In the genomic region with DNA sequence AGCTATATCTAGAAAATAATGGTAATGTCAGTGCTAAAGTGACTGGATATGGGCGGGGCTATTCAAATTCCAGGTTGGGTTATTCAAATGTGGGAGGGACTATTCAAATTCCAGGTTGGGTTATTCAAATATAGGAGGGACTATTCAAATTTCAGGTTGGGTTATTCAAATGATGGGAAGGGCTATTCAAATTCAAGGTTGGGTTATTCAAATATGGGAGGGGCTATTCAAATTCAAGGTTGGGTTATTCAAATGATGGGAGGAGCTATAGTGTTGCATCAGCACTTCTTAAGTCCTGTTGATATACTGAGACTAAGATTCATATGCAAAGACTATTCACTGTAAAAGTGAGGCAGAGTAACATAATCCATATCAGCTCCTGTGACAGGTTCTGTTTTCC, we compare ENCODE assay signal across 18 mouse cellular contexts.
A peak's percentile ranks its signal among the peaks of the same experiment; 100 is the strongest.
DNase-seq lines count a peak whose midpoint lies in the region; ATAC-seq and TF ChIP-seq lines count a peak whose summit lies in the region.
"Had no signal": no experiment of that assay in that cellular context is flagged by ENCODE, and none has a peak within 500 bp of the region (broad histone marks: within the 10 kb centered on the region; RNA-seq: fewer than 3 reads in every experiment).

No protein-coding gene starts in this region.

- no peak for TF ChIP-seq EP300 in liver, postnatal 0 days (IDR thresholded peaks at IDR 0.05; ENCODE audit: low read depth)

- H3K9me3 ChIP-seq in heart, embryonic 12.5 days (replicated peaks) = no peaks in the 10 kb centered on the region
- H3K9me3 ChIP-seq in G1E (replicated peaks) = 0 out of 2 replicates have a peak, but pooled peaks cover 3% of the 10 kb centered on the region
- H3K9me3 ChIP-seq in liver, postnatal 0 days (ENCODE audit: low read length) = no peaks in the 10 kb centered on the region
- H3K9me3 ChIP-seq: hindbrain, embryonic 13.5 days; megakaryocyte, embryonic 14.5 days; neural tube, embryonic 13.5 days had no signal

- H3K4me1 ChIP-seq in heart, embryonic 12.5 days (replicated peaks) = peaks cover 15% of the 10 kb centered on the region
- no peaks in the 10 kb centered on the region for H3K4me1 ChIP-seq in G1E (ENCODE audit: insufficient read depth, low read depth, low read length)
- H3K4me1 ChIP-seq in liver, postnatal 0 days (ENCODE audit: insufficient read depth) = no peaks in the 10 kb centered on the region
- H3K4me1 ChIP-seq: megakaryocyte, embryonic 14.5 days had no signal

- no peaks in the 10 kb centered on the region for H3K36me3 ChIP-seq in heart, embryonic 12.5 days
- no peaks in the 10 kb centered on the region for H3K36me3 ChIP-seq in G1E (replicated peaks)
- no peaks in the 10 kb centered on the region for H3K36me3 ChIP-seq in liver, postnatal 0 days (replicated peaks; ENCODE audit: insufficient read depth, low read length)
- H3K36me3 ChIP-seq: hindbrain, embryonic 13.5 days; neural tube, embryonic 13.5 days had no signal

- peak; percentile 15; the same call in 1 of the 2 replicates for ATAC-seq in heart, embryonic 12.5 days (ENCODE audit: insufficient number of reproducible peaks, low FRiP score)
- peak; percentile 40; the same call in 1 of the 2 replicates for ATAC-seq in G1E (ENCODE audit: extremely low read depth, insufficient number of reproducible peaks, low FRiP score, poor library complexity, severe bottlenecking)
- ATAC-seq in liver, postnatal 0 days = peak; percentile 74
- ATAC-seq: forebrain, embryonic 14.5 days had no signal

- H3K4me3 ChIP-seq in heart, embryonic 12.5 days = no peak overlapping the region
- no peak overlapping the region for H3K4me3 ChIP-seq in G1E (ENCODE audit: low read depth, low read length)
- H3K4me3 ChIP-seq in liver, postnatal 0 days (ENCODE audit: low read depth, low read length) = no peak overlapping the region
- H3K4me3 ChIP-seq: hindbrain, embryonic 13.5 days; megakaryocyte, embryonic 14.5 days; neural tube, embryonic 13.5 days had no signal

- H3K9ac ChIP-seq in heart, embryonic 12.5 days = no peak overlapping the region
- no peak overlapping the region for H3K9ac ChIP-seq in liver, postnatal 0 days (replicated peaks)
- H3K9ac ChIP-seq: hindbrain, embryonic 13.5 days; neural tube, embryonic 13.5 days had no signal

- no peak for DNase-seq in heart, postnatal 4 days
- DNase-seq in G1E (ENCODE audit: low spot score) = no peak
- peak; percentile 32 for DNase-seq in c-Kit-positive CD71-negative TER-119-negative erythroid progenitor cells, embryonic 14.5 days (ENCODE audit: low read depth)
- no peak for DNase-seq in liver, postnatal 0 days
- no peak for DNase-seq in right cerebral cortex, adult 18-20 months
- no peak for DNase-seq in urinary bladder, postnatal 25 days (ENCODE audit: low spot score)
- DNase-seq in right cerebral cortex, postnatal 36 days (ENCODE audit: low spot score in 2 of 2) = no peak
- DNase-seq: cerebellum, adult 8-10 months; kidney, adult 11 months; kidney, postnatal 25 days; left cerebral cortex, postnatal 4 days; lung, adult 2 months; thymus, postnatal 36 days had no signal

- no peak for TF ChIP-seq CTCF in G1E (IDR thresholded peaks at IDR 0.05; ENCODE audit: low read depth, low read length)
- TF ChIP-seq CTCF in liver, postnatal 0 days (IDR thresholded peaks at IDR 0.05; ENCODE audit: low read depth) = no peak

- no peaks in the 10 kb centered on the region for H3K27me3 ChIP-seq in heart, embryonic 12.5 days (replicated peaks)
- H3K27me3 ChIP-seq in G1E (ENCODE audit: insufficient read depth, low read length) = no peaks in the 10 kb centered on the region
- H3K27me3 ChIP-seq in liver, postnatal 0 days (ENCODE audit: insufficient read depth, low read length) = no peaks in the 10 kb centered on the region
- H3K27me3 ChIP-seq: hindbrain, embryonic 13.5 days; megakaryocyte, embryonic 14.5 days; neural tube, embryonic 13.5 days had no signal

- H3K27ac ChIP-seq in heart, embryonic 12.5 days (ENCODE audit: poor library complexity, severe bottlenecking) = no peak overlapping the region
- no peak overlapping the region for H3K27ac ChIP-seq in liver, postnatal 0 days (ENCODE audit: low read depth)
- H3K27ac ChIP-seq: hindbrain, embryonic 13.5 days; neural tube, embryonic 13.5 days had no signal

- no peak overlapping the region for H3K4me2 ChIP-seq in heart, embryonic 12.5 days
- no peak overlapping the region for H3K4me2 ChIP-seq in liver, postnatal 0 days (ENCODE audit: low read depth, low read length)
- H3K4me2 ChIP-seq: hindbrain, embryonic 13.5 days; neural tube, embryonic 13.5 days had no signal

- WGBS in heart, embryonic 12.5 days = 36% methylated on average over 1 of the region's 1 CpGs
- 33% methylated on average over 1 of the region's 1 CpGs for WGBS in liver, postnatal 0 days (ENCODE audit: insufficient replicate concordance)

Comparison
In these comparisons a context has a peak if more than half of its experiments do, and no peak if none do; other contexts are left out.
1. ATAC-seq: peak in every context shown above with its lines; median percentile 74 in liver, postnatal 0 days; 40 in G1E; 15 in heart, embryonic 12.5 days.